Mouse (Mus musculus): ENCODE results near the gene 1700015F17Rik. TPM values are rescaled to one million over a fixed set of nuclear protein-coding genes. Genes with fewer than 3 reads are reported as not detected.
A peak's percentile ranks its signal among the peaks of the same experiment; 100 is the strongest.

Gene 1700015F17Rik
- polyA plus RNA-seq, 2 experiments = not detected

DNA sequence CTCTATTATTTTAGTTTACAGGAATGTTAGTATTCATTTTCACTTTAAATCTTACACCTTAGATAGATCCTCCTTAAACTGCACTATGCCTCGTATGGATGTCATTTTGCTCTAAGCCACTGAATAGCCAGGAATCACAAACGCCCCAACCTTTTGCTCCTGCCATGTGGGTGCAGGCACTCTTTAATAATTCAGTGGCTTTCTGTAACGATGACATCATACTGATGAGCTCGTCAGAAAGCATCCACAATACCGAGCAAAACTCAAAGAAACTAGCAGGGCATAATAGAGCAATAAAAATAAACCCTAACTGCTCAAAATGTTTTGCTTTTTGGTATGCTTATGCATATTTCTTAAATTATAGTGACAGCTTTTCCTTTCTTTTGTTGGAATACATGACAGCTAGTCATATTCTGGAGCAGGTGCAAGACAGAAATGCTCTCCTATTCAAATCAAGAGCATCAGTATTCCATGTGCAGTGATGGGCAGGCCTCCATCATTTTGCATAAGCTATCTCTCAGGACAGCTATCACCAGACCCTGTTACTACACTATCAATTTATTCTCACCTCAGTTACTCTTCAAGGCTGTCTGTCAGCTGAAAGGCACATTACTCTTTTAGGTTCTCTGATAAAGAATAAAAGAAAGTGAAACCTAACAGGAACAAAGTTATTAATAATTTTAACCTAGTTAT is 47.1 kb downstream of the 1700015F17Rik start:
- Histone ChIP-seq H3K9ac (ENCODE audit: low read depth, low read length, severe bottlenecking) (no peak overlapping the region), H3K36me3 (ENCODE audit: control insufficient read depth, insufficient read depth, low read length) (no peaks in the 10 kb centered on the region), H3K4me3 (replicated peaks; ENCODE audit: low read length) (no peak overlapping the region), H3K27ac (replicated peaks; ENCODE audit: low read depth, low read length) (no peak overlapping the region), H3K9me3 (ENCODE audit: control insufficient read depth, low read length) (no peaks in the 10 kb centered on the region), H3K4me2 (replicated peaks; ENCODE audit: low read depth, low read length, severe bottlenecking) (no peak overlapping the region), H3K4me1 (ENCODE audit: control insufficient read depth, insufficient read depth, low read length) (no peaks in the 10 kb centered on the region), H3K27me3 (ENCODE audit: control insufficient read depth, insufficient read depth, low read length) (no peaks in the 10 kb centered on the region)
- no peak for TF ChIP-seq POLR2A (IDR thresholded peaks at IDR 0.05; ENCODE audit: borderline replicate concordance, extremely low read depth, insufficient read depth, insufficient read length)
- ATAC-seq (ENCODE audit: low FRiP score, low read depth) (no peak), DNase-seq (ENCODE audit: low spot score) (no peak)
- WGBS = 63% methylated on average over 5 of the region's 5 CpGs

GRCm38 (mm10) chr5:5423723-5424171 is 55.2 kb downstream of the 1700015F17Rik start:
- no peaks in the 10 kb centered on the region for H3K9me3 ChIP-seq (ENCODE audit: control insufficient read depth, low read length)
- 59% methylated on average over 6 of the region's 6 CpGs for WGBS
- no peaks in the 10 kb centered on the region for H3K4me1 ChIP-seq (ENCODE audit: control insufficient read depth, insufficient read depth, low read length)
- H3K27ac ChIP-seq (replicated peaks; ENCODE audit: low read depth, low read length) = no peak overlapping the region
- DNase-seq (ENCODE audit: low spot score) (peak; percentile 25), ATAC-seq (ENCODE audit: low FRiP score, low read depth) (0 out of 2 replicates have a peak, but pooled peaks have one; percentile 30)
- no peaks in the 10 kb centered on the region for H3K36me3 ChIP-seq (ENCODE audit: control insufficient read depth, insufficient read depth, low read length)
- H3K27me3 ChIP-seq (ENCODE audit: control insufficient read depth, insufficient read depth, low read length) = no peaks in the 10 kb centered on the region
- no peak for TF ChIP-seq POLR2A (IDR thresholded peaks at IDR 0.05; ENCODE audit: borderline replicate concordance, extremely low read depth, insufficient read depth, insufficient read length)
- H3K4me2 ChIP-seq (replicated peaks; ENCODE audit: low read depth, low read length, severe bottlenecking) = no peak overlapping the region
- no peak overlapping the region for H3K4me3 ChIP-seq (replicated peaks; ENCODE audit: low read length)
- H3K9ac ChIP-seq (ENCODE audit: low read depth, low read length, severe bottlenecking) = no peak overlapping the region

GRCm38 (mm10) chr5:5423081-5423480 is 55.9 kb downstream of the 1700015F17Rik start:
- no peaks in the 10 kb centered on the region for H3K27me3 ChIP-seq (ENCODE audit: control insufficient read depth, insufficient read depth, low read length)
- H3K4me1 ChIP-seq (ENCODE audit: control insufficient read depth, insufficient read depth, low read length) = no peaks in the 10 kb centered on the region
- no peak for DNase-seq (ENCODE audit: low spot score)
- H3K4me3 ChIP-seq (replicated peaks; ENCODE audit: low read length) = no peak overlapping the region
- no peaks in the 10 kb centered on the region for H3K36me3 ChIP-seq (ENCODE audit: control insufficient read depth, insufficient read depth, low read length)
- no peak for TF ChIP-seq POLR2A (IDR thresholded peaks at IDR 0.05; ENCODE audit: borderline replicate concordance, extremely low read depth, insufficient read depth, insufficient read length)
- no peak overlapping the region for H3K27ac ChIP-seq (replicated peaks; ENCODE audit: low read depth, low read length)
- WGBS = 97% methylated on average over 4 of the region's 4 CpGs
- ATAC-seq (ENCODE audit: low FRiP score, low read depth) = no peak
- no peak overlapping the region for H3K4me2 ChIP-seq (replicated peaks; ENCODE audit: low read depth, low read length, severe bottlenecking)
- no peaks in the 10 kb centered on the region for H3K9me3 ChIP-seq (ENCODE audit: control insufficient read depth, low read length)
- no peak overlapping the region for H3K9ac ChIP-seq (ENCODE audit: low read depth, low read length, severe bottlenecking)

- ATAC-seq (ENCODE audit: low FRiP score, low read depth) (no peak), DNase-seq (ENCODE audit: low spot score) (no peak)
- Histone ChIP-seq H3K4me1 (ENCODE audit: control insufficient read depth, insufficient read depth, low read length) (no peaks in the 10 kb centered on the region), H3K9ac (ENCODE audit: low read depth, low read length, severe bottlenecking) (no peak overlapping the region), H3K36me3 (ENCODE audit: control insufficient read depth, insufficient read depth, low read length) (no peaks in the 10 kb centered on the region), H3K27me3 (ENCODE audit: control insufficient read depth, insufficient read depth, low read length) (no peaks in the 10 kb centered on the region), H3K9me3 (ENCODE audit: control insufficient read depth, low read length) (no peaks in the 10 kb centered on the region), H3K4me3 (replicated peaks; ENCODE audit: low read length) (no peak overlapping the region), H3K4me2 (replicated peaks; ENCODE audit: low read depth, low read length, severe bottlenecking) (no peak overlapping the region), H3K27ac (replicated peaks; ENCODE audit: low read depth, low read length) (no peak overlapping the region)
- WGBS = 90% methylated on average over 2 of the region's 2 CpGs
- no peak for TF ChIP-seq POLR2A (IDR thresholded peaks at IDR 0.05; ENCODE audit: borderline replicate concordance, extremely low read depth, insufficient read depth, insufficient read length)
Observed at GRCm38 (mm10) chr5:5421439-5421838, 57.5 kb downstream of the 1700015F17Rik start.

DNA sequence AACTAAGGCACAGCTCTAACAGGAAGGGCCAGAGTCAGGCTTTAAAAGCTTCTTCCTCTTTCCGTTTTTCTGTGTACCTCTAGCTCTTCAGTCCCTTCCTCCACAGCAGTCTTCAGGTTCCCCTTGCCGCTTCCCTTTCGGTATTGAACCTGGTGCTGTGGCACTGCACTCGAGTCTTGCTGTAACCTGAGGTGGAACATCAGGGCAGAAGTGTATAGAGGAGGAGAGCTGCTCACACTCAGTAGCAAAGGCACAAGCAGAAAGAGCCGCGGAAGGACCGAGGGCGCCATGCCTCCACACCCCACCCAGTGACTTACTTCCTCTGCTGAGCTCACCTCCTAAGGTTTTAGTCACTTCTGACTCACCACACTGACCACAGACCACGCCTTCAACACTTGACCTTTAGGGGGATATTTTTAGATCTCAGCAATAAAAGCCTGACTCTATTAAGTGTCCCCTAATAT is 58.9 kb downstream of the 1700015F17Rik start, which contains the start of gene Cdk14:
Gene Cdk14 (minus strand): TSS at position 321 of the 464 bp plus-strand sequence.
- Histone ChIP-seq H3K9me3 (ENCODE audit: control insufficient read depth, low read length) (no peaks in the 10 kb centered on the region), H3K27me3 (ENCODE audit: control insufficient read depth, insufficient read depth, low read length) (no peaks in the 10 kb centered on the region), H3K9ac (ENCODE audit: low read depth, low read length, severe bottlenecking) (no peak within 1 kb of the TSS), H3K27ac (replicated peaks; ENCODE audit: low read depth, low read length) (no peak within 1 kb of the TSS), H3K4me2 (replicated peaks; ENCODE audit: low read depth, low read length, severe bottlenecking) (no peak within 1 kb of the TSS), H3K4me3 (replicated peaks; ENCODE audit: low read length) (no peak within 1 kb of the TSS), H3K36me3 (ENCODE audit: control insufficient read depth, insufficient read depth, low read length) (no peaks in the 10 kb centered on the region), H3K4me1 (ENCODE audit: control insufficient read depth, insufficient read depth, low read length) (no peaks in the 10 kb centered on the region)
- no peak for TF ChIP-seq POLR2A (IDR thresholded peaks at IDR 0.05; ENCODE audit: borderline replicate concordance, extremely low read depth, insufficient read depth, insufficient read length)
- DNase-seq (ENCODE audit: low spot score) (no peak), ATAC-seq (ENCODE audit: low FRiP score, low read depth) (no peak)
- 83% methylated on average over 9 of the region's 9 CpGs for WGBS
